12 mouse cellular contexts compared by ENCODE assay signal in the genomic region with DNA sequence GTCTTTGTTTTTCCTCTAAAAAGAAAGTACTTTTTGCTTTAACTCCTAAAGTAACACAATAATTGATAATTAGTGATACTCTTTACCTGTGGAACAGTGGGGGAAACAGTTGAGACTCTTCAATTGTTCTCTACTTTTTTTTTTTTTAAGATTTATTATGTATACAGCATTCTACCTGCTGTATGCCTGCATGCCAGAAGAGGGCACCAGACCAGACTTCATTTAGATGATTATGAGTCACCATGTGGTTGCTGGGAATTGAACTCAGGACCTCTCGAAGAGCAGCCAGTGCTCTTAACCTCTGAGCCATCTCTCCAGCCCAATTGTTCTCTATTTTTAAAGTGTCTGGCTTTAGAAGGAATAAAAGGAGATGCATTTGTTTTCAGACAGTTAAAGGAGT. TPM values are rescaled to one million over a fixed set of nuclear protein-coding genes. Genes with fewer than 3 reads are reported as not detected.
DNase-seq lines count a peak whose midpoint lies in the region; ATAC-seq and TF ChIP-seq lines count a peak whose summit lies in the region.
"Had no signal": no experiment of that assay in that cellular context is flagged by ENCODE, and none has a peak within 500 bp of the region (broad histone marks: within the 10 kb centered on the region; RNA-seq: fewer than 3 reads in every experiment).

No protein-coding gene starts in this region.

- ATAC-seq in heart, postnatal 0 days (ENCODE audit: insufficient read depth, low read depth) = no peak
- no peak for ATAC-seq in liver, postnatal 0 days
- no peak for ATAC-seq in midbrain, embryonic 16.5 days

- TF ChIP-seq EP300 in heart, postnatal 0 days (IDR thresholded peaks at IDR 0.05; ENCODE audit: low read depth) = no peak
- no peak for TF ChIP-seq EP300 in liver, postnatal 0 days (IDR thresholded peaks at IDR 0.05; ENCODE audit: low read depth)

- 90% methylated on average over 1 of the region's 1 CpGs for WGBS in heart, postnatal 0 days
- 71% methylated on average over 1 of the region's 1 CpGs for WGBS in liver, postnatal 0 days (ENCODE audit: insufficient replicate concordance)
- 88% methylated on average over 1 of the region's 1 CpGs for WGBS in cerebellum, adult 2 months
- 88% methylated on average over 1 of the region's 1 CpGs for WGBS in midbrain, embryonic 16.5 days

- TF ChIP-seq CTCF in heart, postnatal 0 days (IDR thresholded peaks at IDR 0.05; ENCODE audit: low read depth) = peak; percentile 31
- TF ChIP-seq CTCF in liver, postnatal 0 days (IDR thresholded peaks at IDR 0.05; ENCODE audit: low read depth) = peak; percentile 56
- no peak for TF ChIP-seq CTCF in cerebellum, adult 2 months (IDR thresholded peaks at IDR 0.05; ENCODE audit: borderline replicate concordance, insufficient read depth, low read depth, low read length)

- no peak overlapping the region for H3K4me2 ChIP-seq in heart, postnatal 0 days (ENCODE audit: low read depth, low read length)
- H3K4me2 ChIP-seq in liver, postnatal 0 days (ENCODE audit: low read depth, low read length) = no peak overlapping the region
- no peak overlapping the region for H3K4me2 ChIP-seq in midbrain, embryonic 16.5 days (ENCODE audit: low read length)
- H3K4me2 ChIP-seq: lung, embryonic 15.5 days had no signal

- intact Hi-C loops in heart, postnatal 36 days (cut with DNase I) = no loop called here

- no peaks in the 10 kb centered on the region for H3K27me3 ChIP-seq in heart, postnatal 0 days (ENCODE audit: control insufficient read depth, insufficient read depth, low read length)
- no peaks in the 10 kb centered on the region for H3K27me3 ChIP-seq in liver, postnatal 0 days (ENCODE audit: insufficient read depth, low read length)
- H3K27me3 ChIP-seq in cerebellum, adult 2 months (ENCODE audit: control insufficient read depth, insufficient read depth, low read length) = no peaks in the 10 kb centered on the region
- H3K27me3 ChIP-seq in midbrain, embryonic 16.5 days (ENCODE audit: control insufficient read depth, insufficient read depth, low read depth, low read length) = no peaks in the 10 kb centered on the region
- H3K27me3 ChIP-seq: lung, embryonic 15.5 days had no signal

- H3K27ac ChIP-seq in heart, postnatal 0 days (ENCODE audit: low read depth) = no peak overlapping the region
- H3K27ac ChIP-seq in liver, postnatal 0 days (ENCODE audit: low read depth) = no peak overlapping the region
- no peak overlapping the region for H3K27ac ChIP-seq in cerebellum, adult 2 months (ENCODE audit: insufficient read depth, low read length)
- no peak overlapping the region for H3K27ac ChIP-seq in midbrain, embryonic 16.5 days (ENCODE audit: low read length)
- H3K27ac ChIP-seq: lung, embryonic 15.5 days had no signal

- H3K9ac ChIP-seq in heart, postnatal 0 days (replicated peaks; ENCODE audit: low read depth, low read length) = no peak overlapping the region
- H3K9ac ChIP-seq in liver, postnatal 0 days (replicated peaks) = no peak overlapping the region
- H3K9ac ChIP-seq in midbrain, embryonic 16.5 days (ENCODE audit: low read depth, low read length) = no peak overlapping the region
- H3K9ac ChIP-seq: lung, embryonic 15.5 days had no signal

- DNase-seq in heart, postnatal 0 days (ENCODE audit: low spot score) = no peak
- no peak for DNase-seq in heart, postnatal 36 days
- DNase-seq in thymus, postnatal 0 days (ENCODE audit: low spot score) = peak; percentile 36
- no peak for DNase-seq in thymus, adult 18-20 months
- no peak for DNase-seq in liver, postnatal 0 days
- DNase-seq in adrenal gland, adult (ENCODE audit: inconsistent age in 2 of 2, low spot score in 1 of 2) = no peak
- DNase-seq in cerebellum, adult 2 months = no peak
- DNase-seq: gastrocnemius, postnatal 36 days had no signal

- TF ChIP-seq POLR2A in cerebellum, adult 2 months (IDR thresholded peaks at IDR 0.05; ENCODE audit: borderline replicate concordance, insufficient read depth, low read length) = no peak

- H3K9me3 ChIP-seq in heart, postnatal 0 days (replicated peaks; ENCODE audit: control insufficient read depth, low read length) = no peaks in the 10 kb centered on the region
- no peaks in the 10 kb centered on the region for H3K9me3 ChIP-seq in liver, postnatal 0 days (ENCODE audit: low read length)
- no peaks in the 10 kb centered on the region for H3K9me3 ChIP-seq in midbrain, embryonic 16.5 days (replicated peaks; ENCODE audit: control insufficient read depth, low read length, poor library complexity, severe bottlenecking)
- H3K9me3 ChIP-seq: G1E; lung, embryonic 15.5 days had no signal

- H3K36me3 ChIP-seq in heart, postnatal 0 days (replicated peaks; ENCODE audit: control insufficient read depth, insufficient read depth, low read length) = peaks cover 32% of the 10 kb centered on the region
- peaks cover 26% of the 10 kb centered on the region for H3K36me3 ChIP-seq in liver, postnatal 0 days (replicated peaks; ENCODE audit: insufficient read depth, low read length)
- peaks cover 10% of the 10 kb centered on the region for H3K36me3 ChIP-seq in midbrain, embryonic 16.5 days (ENCODE audit: control insufficient read depth, insufficient read depth, low read length)

- peaks cover 13% of the 10 kb centered on the region for H3K4me1 ChIP-seq in heart, postnatal 0 days (ENCODE audit: control insufficient read depth, insufficient read depth)
- H3K4me1 ChIP-seq in liver, postnatal 0 days (ENCODE audit: insufficient read depth) = peaks cover 20% of the 10 kb centered on the region; the same call in 1 of the 2 replicates
- H3K4me1 ChIP-seq in cerebellum, adult 2 months (ENCODE audit: control insufficient read depth, insufficient read depth, low read length) = no peaks in the 10 kb centered on the region; the same call in 1 of the 2 replicates
- H3K4me1 ChIP-seq in midbrain, embryonic 16.5 days (ENCODE audit: control insufficient read depth, insufficient read depth, low read length) = peaks cover 18% of the 10 kb centered on the region

- no peak overlapping the region for H3K4me3 ChIP-seq in heart, postnatal 0 days (ENCODE audit: low read depth, low read length)
- H3K4me3 ChIP-seq in liver, postnatal 0 days (ENCODE audit: low read depth, low read length) = no peak overlapping the region
- H3K4me3 ChIP-seq in cerebellum, adult 2 months (replicated peaks; ENCODE audit: insufficient read depth, low read depth, low read length) = no peak overlapping the region
- no peak overlapping the region for H3K4me3 ChIP-seq in midbrain, embryonic 16.5 days (ENCODE audit: low read depth, low read length)
- H3K4me3 ChIP-seq: lung, embryonic 15.5 days had no signal

RNA-seq across cellular contexts. Expression of gene Csde1, which starts 5.9 kb away (rescaled TPM):
- 229 and 268 TPM in 2 replicates for total RNA-seq in heart, postnatal 0 days (2014; rRNA removed; ENCODE audit: low replicate concordance)
- polyA plus RNA-seq in heart, postnatal 0 days (2015; fragmentation: Nextera tagmentation; extraction: Ambion mirVana) = 225 and 238 TPM in 2 replicates
- 100 to 1,000 TPM; 547 to 556 TPM for total RNA-seq in heart, postnatal 36 days (2021)
- 227 and 243 TPM in 2 replicates for polyA plus RNA-seq in thymus, postnatal 0 days (2015; fragmentation: Nextera tagmentation; extraction: Ambion mirVana)
- polyA plus RNA-seq in liver, postnatal 0 days (2015; fragmentation: Nextera tagmentation; extraction: Ambion mirVana) = 75.0 and 85.1 TPM in 2 replicates
- polyA plus RNA-seq in cerebellum, adult 2 months (2012; rRNA removed) = 93.5 and 99.9 TPM in 2 replicates
- 358 and 410 TPM in 2 replicates for polyA plus RNA-seq in midbrain, embryonic 16.5 days (2015; fragmentation: Nextera tagmentation; extraction: Ambion mirVana)

RNA-seq across cellular contexts. Expression of gene Sike1, which starts 30.7 kb away (rescaled TPM):
- total RNA-seq in heart, postnatal 0 days (2014; rRNA removed; ENCODE audit: low replicate concordance) = 31.8 TPM in 2 replicates
- polyA plus RNA-seq in heart, postnatal 0 days (2015; fragmentation: Nextera tagmentation; extraction: Ambion mirVana) = 60.0 and 72.5 TPM in 2 replicates
- total RNA-seq in heart, postnatal 36 days (2021) = 10 to 100 TPM; 70.2 to 71.1 TPM
- polyA plus RNA-seq in thymus, postnatal 0 days (2015; fragmentation: Nextera tagmentation; extraction: Ambion mirVana) = 65.7 and 66.8 TPM in 2 replicates
- polyA plus RNA-seq in liver, postnatal 0 days (2015; fragmentation: Nextera tagmentation; extraction: Ambion mirVana) = 15.8 and 18.4 TPM in 2 replicates
- polyA plus RNA-seq in cerebellum, adult 2 months (2012; rRNA removed) = 34.3 and 40.0 TPM in 2 replicates
- polyA plus RNA-seq in midbrain, embryonic 16.5 days (2015; fragmentation: Nextera tagmentation; extraction: Ambion mirVana) = 55.9 and 63.1 TPM in 2 replicates

RNA-seq across cellular contexts. Expression of gene Nras, which starts 31.9 kb away (rescaled TPM):
- total RNA-seq in heart, postnatal 0 days (2014; rRNA removed; ENCODE audit: low replicate concordance) = 38.3 and 43.2 TPM in 2 replicates
- polyA plus RNA-seq in heart, postnatal 0 days (2015; fragmentation: Nextera tagmentation; extraction: Ambion mirVana) = 37.7 and 39.0 TPM in 2 replicates
- 10 to 100 TPM; 49.1 to 51.7 TPM for total RNA-seq in heart, postnatal 36 days (2021)
- 80.7 and 88.1 TPM in 2 replicates for polyA plus RNA-seq in thymus, postnatal 0 days (2015; fragmentation: Nextera tagmentation; extraction: Ambion mirVana)
- polyA plus RNA-seq in liver, postnatal 0 days (2015; fragmentation: Nextera tagmentation; extraction: Ambion mirVana) = 16.2 and 19.4 TPM in 2 replicates
- polyA plus RNA-seq in cerebellum, adult 2 months (2012; rRNA removed) = 25.1 and 26.1 TPM in 2 replicates
- 85.1 and 90.6 TPM in 2 replicates for polyA plus RNA-seq in midbrain, embryonic 16.5 days (2015; fragmentation: Nextera tagmentation; extraction: Ambion mirVana)

RNA-seq across cellular contexts. Expression of gene Ampd1, which starts 47.6 kb away (rescaled TPM):
- not detected in 2 replicates for total RNA-seq in heart, postnatal 0 days (2014; rRNA removed; ENCODE audit: low replicate concordance)
- polyA plus RNA-seq in heart, postnatal 0 days (2015; fragmentation: Nextera tagmentation; extraction: Ambion mirVana) = not detected in 2 replicates
- not detected for total RNA-seq in heart, postnatal 36 days (2021)
- polyA plus RNA-seq in thymus, postnatal 0 days (2015; fragmentation: Nextera tagmentation; extraction: Ambion mirVana) = 20.8 and 22.8 TPM in 2 replicates
- polyA plus RNA-seq in liver, postnatal 0 days (2015; fragmentation: Nextera tagmentation; extraction: Ambion mirVana) = 0.37 TPM in 1 of 2 replicates, not detected in the other
- polyA plus RNA-seq in cerebellum, adult 2 months (2012; rRNA removed) = not detected in 2 replicates
- 0.20 TPM in 1 of 2 replicates, not detected in the other for polyA plus RNA-seq in midbrain, embryonic 16.5 days (2015; fragmentation: Nextera tagmentation; extraction: Ambion mirVana)
- total RNA-seq: layer of hippocampus, postnatal 25 days had no signal
- polyA plus RNA-seq: G1E had no signal
